Mouse (Mus musculus): ENCODE results near the gene Nek6. TPM values are rescaled to one million over a fixed set of nuclear protein-coding genes. Genes with fewer than 3 reads are reported as not detected.

The Nek6 gene
- total RNA-seq, 2 experiments from 2014 or later = 28.2 to 29.4 TPM

DNA sequence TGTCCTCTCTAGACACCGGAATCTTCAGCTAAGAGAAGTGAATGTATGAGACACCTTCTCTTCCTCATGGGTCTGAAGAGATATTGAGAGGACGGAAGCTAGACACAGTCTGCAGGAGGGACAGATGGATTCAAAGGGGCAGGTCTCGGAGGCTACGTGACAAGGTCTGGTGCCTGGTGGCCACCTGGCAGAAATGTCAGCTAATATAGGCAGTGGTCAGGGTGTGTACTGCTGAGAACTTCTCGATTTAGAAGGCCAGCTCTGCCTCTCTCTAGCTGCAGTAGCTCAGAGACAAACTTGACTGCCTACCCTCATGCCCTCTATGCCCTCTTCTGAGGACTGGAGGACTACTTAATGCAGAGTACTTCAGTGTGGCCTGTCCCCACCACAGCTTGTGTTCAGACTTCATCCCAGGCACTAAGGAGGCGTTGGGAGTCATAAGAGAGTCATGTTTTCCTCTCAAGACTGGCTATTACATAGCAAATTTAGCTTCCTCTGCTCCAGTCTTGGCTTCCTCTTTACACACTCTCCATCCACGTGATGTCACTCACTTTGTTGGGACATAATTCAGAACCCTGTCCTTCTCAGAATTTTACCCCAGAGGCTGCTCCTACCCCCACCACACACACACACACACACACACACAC lies 28.3 kb upstream of the Nek6 start:
- no peak for TF ChIP-seq CTCF (IDR thresholded peaks at IDR 0.05)
- intact Hi-C loops (cut with DNase I) = no loop called here
- DNase-seq (ENCODE audit: extremely low spot score in 1 of 2, low spot score in 2 of 2) = no peak
- Histone ChIP-seq H3K4me3 (no peak overlapping the region), H3K27ac (no peak overlapping the region)

DNA sequence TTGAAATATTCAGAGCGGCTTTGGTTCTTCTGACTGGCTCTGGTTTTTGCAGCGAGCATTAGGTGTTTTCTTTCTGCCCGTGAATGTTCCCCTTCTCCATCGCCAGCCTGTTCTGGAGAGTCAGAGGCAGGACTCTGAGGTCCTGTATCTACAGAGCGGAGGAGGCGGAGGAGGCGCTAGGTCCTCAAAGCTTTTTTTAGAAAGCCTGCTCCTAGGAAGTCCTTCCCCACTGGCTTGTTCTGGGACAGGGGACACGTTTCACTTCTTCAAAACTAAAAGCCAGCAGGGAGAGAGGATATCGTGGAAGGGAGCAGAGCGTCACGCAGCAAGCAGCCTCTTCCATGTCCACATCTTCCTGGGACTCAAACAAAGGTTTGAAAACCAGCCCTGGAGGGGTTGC lies 26.9 kb upstream of the Nek6 start:
- no peak overlapping the region for H3K4me3 ChIP-seq
- DNase-seq (ENCODE audit: extremely low spot score in 1 of 2, low spot score in 2 of 2) = no peak
- no peak for TF ChIP-seq CTCF (IDR thresholded peaks at IDR 0.05)
- H3K27ac ChIP-seq = no peak overlapping the region
- intact Hi-C loops (cut with DNase I) = no loop called here

DNA sequence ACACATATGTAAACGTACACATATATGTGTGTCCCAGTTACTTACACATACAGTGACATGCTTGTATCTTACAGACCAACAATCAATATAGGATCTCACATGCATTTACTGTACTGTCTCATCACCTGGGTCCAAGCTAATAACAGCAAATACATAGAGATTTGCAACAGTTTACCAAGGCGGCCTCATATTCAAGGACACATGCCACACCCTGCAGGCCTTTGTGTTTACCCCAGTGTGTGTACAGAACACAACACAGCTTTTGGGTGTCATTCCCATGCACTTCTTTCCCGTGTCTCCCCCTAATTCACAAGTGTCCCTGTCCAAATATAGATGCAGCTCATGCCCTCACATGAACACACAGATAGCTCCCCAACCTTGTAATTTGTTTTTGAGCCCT lies 26.0 kb upstream of the Nek6 start:
- DNase-seq (ENCODE audit: extremely low spot score in 1 of 2, low spot score in 2 of 2) = no peak
- H3K4me3 ChIP-seq = no peak overlapping the region
- TF ChIP-seq CTCF (IDR thresholded peaks at IDR 0.05) = no peak
- peak overlapping the region; percentile 40; the same call in 1 of the 2 replicates for H3K27ac ChIP-seq
- intact Hi-C loops (cut with DNase I) = no loop called here

GRCm38 (mm10) chr2:38485957-38486931 lies 25.2 kb upstream of the Nek6 start:
- H3K4me3 ChIP-seq = no peak overlapping the region
- peak in 1 of 2 experiments; percentile 37 for DNase-seq (ENCODE audit: extremely low spot score in 1 of 2, low spot score in 2 of 2)
- peak overlapping the region; percentile 40; the same call in 1 of the 2 replicates for H3K27ac ChIP-seq
- intact Hi-C loops (cut with DNase I) = no loop called here
- TF ChIP-seq CTCF (IDR thresholded peaks at IDR 0.05) = no peak

GRCm38 (mm10) chr2:38497594-38497993 lies 13.8 kb upstream of the Nek6 start:
- no peak for DNase-seq (ENCODE audit: extremely low spot score in 1 of 2, low spot score in 2 of 2)
- Histone ChIP-seq H3K4me3 (no peak overlapping the region), H3K27ac (no peak overlapping the region)
- intact Hi-C loops (cut with DNase I) = no loop called here
- no peak for TF ChIP-seq CTCF (IDR thresholded peaks at IDR 0.05)

- intact Hi-C loops (cut with DNase I) = no loop called here
- TF ChIP-seq CTCF (IDR thresholded peaks at IDR 0.05) = no peak
- H3K27ac ChIP-seq = no peak overlapping the region
- no peak for DNase-seq (ENCODE audit: extremely low spot score in 1 of 2, low spot score in 2 of 2)
- no peak overlapping the region for H3K4me3 ChIP-seq
Observed at GRCm38 (mm10) chr2:38501606-38502005, 9.8 kb upstream of the Nek6 start.

- Histone ChIP-seq H3K4me3 (no peak overlapping the region), H3K27ac (no peak overlapping the region)
- DNase-seq (ENCODE audit: extremely low spot score in 1 of 2, low spot score in 2 of 2) = no peak
- intact Hi-C loops (cut with DNase I) = no loop called here
- no peak for TF ChIP-seq CTCF (IDR thresholded peaks at IDR 0.05)
Observed at GRCm38 (mm10) chr2:38502123-38502522, 9.3 kb upstream of the Nek6 start.

GRCm38 (mm10) chr2:38502747-38503146 lies 8.7 kb upstream of the Nek6 start:
- no peak for TF ChIP-seq CTCF (IDR thresholded peaks at IDR 0.05)
- Histone ChIP-seq H3K27ac (no peak overlapping the region), H3K4me3 (no peak overlapping the region)
- intact Hi-C loops (cut with DNase I) = no loop called here
- no peak for DNase-seq (ENCODE audit: extremely low spot score in 1 of 2, low spot score in 2 of 2)

- TF ChIP-seq CTCF (IDR thresholded peaks at IDR 0.05) = no peak
- intact Hi-C loops (cut with DNase I) = no loop called here
- no peak for DNase-seq (ENCODE audit: extremely low spot score in 1 of 2, low spot score in 2 of 2)
- Histone ChIP-seq H3K27ac (no peak overlapping the region), H3K4me3 (no peak overlapping the region)
Observed at GRCm38 (mm10) chr2:38504311-38504710, 7.1 kb upstream of the Nek6 start.

DNA sequence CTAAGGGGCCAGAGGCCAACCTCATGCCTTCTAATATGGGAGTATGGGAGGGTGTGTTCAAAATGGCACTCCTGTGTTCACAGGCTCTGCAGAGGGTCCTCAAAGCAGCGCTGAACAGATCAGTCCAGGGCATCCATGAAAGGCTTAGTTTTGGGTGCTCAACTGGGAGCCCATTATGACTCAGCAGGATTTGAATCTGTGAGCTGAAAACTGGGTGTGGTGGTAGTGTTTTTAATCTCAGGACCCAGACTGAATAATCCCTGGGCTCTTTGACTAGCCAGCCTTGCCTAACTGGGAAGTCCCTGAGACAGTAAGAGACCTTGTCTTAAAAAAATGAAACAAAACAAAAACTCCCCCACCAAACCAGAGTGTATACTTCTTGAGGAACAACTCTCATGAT lies 4.3 kb upstream of the Nek6 start:
- Histone ChIP-seq H3K4me3 (no peak overlapping the region), H3K27ac (no peak overlapping the region)
- intact Hi-C loops (cut with DNase I) = no loop called here
- no peak for DNase-seq (ENCODE audit: extremely low spot score in 1 of 2, low spot score in 2 of 2)
- no peak for TF ChIP-seq CTCF (IDR thresholded peaks at IDR 0.05)

- Histone ChIP-seq H3K27ac (peak overlapping the region; percentile 64; the same call in 1 of the 2 replicates), H3K4me3 (no peak overlapping the region)
Observed at GRCm38 (mm10) chr2:38509004-38509719, 2.3 kb upstream of the Nek6 start.

DNA sequence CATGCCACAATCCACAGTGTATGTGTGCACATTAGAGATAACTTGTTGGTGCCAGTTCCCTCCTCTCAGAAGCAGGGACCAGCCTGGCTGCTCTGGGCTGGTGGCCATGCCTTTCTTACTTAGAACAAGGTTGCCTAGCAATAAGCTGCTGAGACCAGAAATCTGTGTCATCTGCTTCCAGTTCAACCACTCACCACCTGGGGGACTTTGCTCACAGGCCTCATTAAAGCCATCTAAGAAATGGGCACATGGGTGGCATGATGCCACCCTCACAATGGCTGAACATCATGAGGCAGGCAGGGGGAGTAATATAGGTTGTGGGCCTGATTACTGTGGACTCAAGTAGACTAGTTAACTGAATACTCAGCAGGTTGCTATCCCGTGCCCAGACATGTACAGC lies 1.3 kb upstream of the Nek6 start:
- peak; percentile 24 to 51 for DNase-seq (ENCODE audit: extremely low spot score in 1 of 2, low spot score in 2 of 2)
- TF ChIP-seq CTCF (IDR thresholded peaks at IDR 0.05) = peak; percentile 45
- intact Hi-C loops (cut with DNase I) = loop anchor here (5.0 kb wide), 1 partner anchor 67 kb away; no protein-coding TSS in a partner anchor
- H3K27ac ChIP-seq = peak overlapping the region; percentile 64
- H3K4me3 ChIP-seq = no peak overlapping the region

More at GRCm38 (mm10) chr2:38509004-38509719, 2.3 kb upstream of the Nek6 start:
- TF ChIP-seq CTCF (IDR thresholded peaks at IDR 0.05) = no peak
- intact Hi-C loops (cut with DNase I) = no loop called here
- no peak for DNase-seq (ENCODE audit: extremely low spot score in 1 of 2, low spot score in 2 of 2)
